17 mouse cellular contexts compared by ENCODE assay signal in the genomic region with DNA sequence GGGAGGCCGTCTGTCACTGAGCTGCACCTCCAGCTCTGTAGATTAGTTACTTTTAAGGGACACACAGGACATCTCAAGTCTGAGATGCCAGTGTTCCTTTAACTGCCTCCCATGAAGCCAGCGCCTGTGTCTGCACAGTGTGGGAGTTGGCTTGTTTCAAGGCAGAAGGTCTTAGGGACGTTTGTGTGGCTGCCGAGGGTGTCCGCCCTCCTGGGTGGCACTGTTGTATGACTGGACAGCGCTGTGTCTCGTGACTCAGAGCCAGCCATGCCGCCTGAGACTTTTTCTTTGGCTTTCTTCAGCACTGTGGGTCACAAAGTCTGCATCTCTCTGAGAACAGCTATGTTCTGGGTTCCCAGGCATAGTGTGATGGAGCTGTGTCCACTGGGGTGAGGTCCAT. TPM values are rescaled to one million over a fixed set of nuclear protein-coding genes. Genes with fewer than 3 reads are reported as not detected.
DNase-seq lines count a peak whose midpoint lies in the region; ATAC-seq and TF ChIP-seq lines count a peak whose summit lies in the region.
"Had no signal": no experiment of that assay in that cellular context is flagged by ENCODE, and none has a peak within 500 bp of the region (broad histone marks: within the 10 kb centered on the region; RNA-seq: fewer than 3 reads in every experiment).

No protein-coding gene starts in this region.

- H3K27me3 ChIP-seq in hindbrain, embryonic 12.5 days, result no peaks in the 10 kb centered on the region
- H3K27me3 ChIP-seq in neural tube, embryonic 15.5 days (replicated peaks), result no peaks in the 10 kb centered on the region
- H3K27me3 ChIP-seq: CH12.LX; liver, embryonic 12.5 days had no signal

- H3K9ac ChIP-seq in hindbrain, embryonic 12.5 days, result no peak overlapping the region
- no peak overlapping the region for H3K9ac ChIP-seq in neural tube, embryonic 15.5 days (replicated peaks)
- H3K9ac ChIP-seq: liver, embryonic 12.5 days had no signal

- no peak overlapping the region for H3K4me2 ChIP-seq in hindbrain, embryonic 12.5 days (replicated peaks)
- no peak overlapping the region for H3K4me2 ChIP-seq in neural tube, embryonic 15.5 days
- H3K4me2 ChIP-seq: liver, embryonic 12.5 days had no signal

- H3K27ac ChIP-seq in layer of hippocampus, adult 2 months, result peak overlapping the region; percentile 63
- no peak overlapping the region for H3K27ac ChIP-seq in hindbrain, embryonic 12.5 days
- peak overlapping the region; percentile 63; the same call in 1 of the 2 replicates for H3K27ac ChIP-seq in neural tube, embryonic 15.5 days (replicated peaks)
- H3K27ac ChIP-seq: liver, embryonic 12.5 days had no signal

- peaks cover 64% of the 10 kb centered on the region for H3K36me3 ChIP-seq in hindbrain, embryonic 12.5 days
- peaks cover 32% of the 10 kb centered on the region for H3K36me3 ChIP-seq in neural tube, embryonic 15.5 days

- no peaks in the 10 kb centered on the region for H3K9me3 ChIP-seq in hindbrain, embryonic 12.5 days (replicated peaks)
- no peaks in the 10 kb centered on the region for H3K9me3 ChIP-seq in neural tube, embryonic 15.5 days (replicated peaks)
- H3K9me3 ChIP-seq: liver, embryonic 12.5 days had no signal

- H3K4me3 ChIP-seq in layer of hippocampus, adult 2 months, result no peak overlapping the region
- H3K4me3 ChIP-seq in hindbrain, embryonic 12.5 days, result no peak overlapping the region
- no peak overlapping the region for H3K4me3 ChIP-seq in neural tube, embryonic 15.5 days (replicated peaks)
- H3K4me3 ChIP-seq: liver, embryonic 12.5 days; myocyte had no signal

- ATAC-seq in hindbrain, embryonic 12.5 days (ENCODE audit: low FRiP score), result 0 out of 2 replicates have a peak, but pooled peaks have one; percentile 19
- ATAC-seq in neural tube, embryonic 15.5 days (ENCODE audit: low FRiP score), result peak; percentile 68
- ATAC-seq: liver, embryonic 12.5 days had no signal

- peaks cover 12% of the 10 kb centered on the region for H3K4me1 ChIP-seq in hindbrain, embryonic 12.5 days
- H3K4me1 ChIP-seq in neural tube, embryonic 15.5 days, result peaks cover 19% of the 10 kb centered on the region
- H3K4me1 ChIP-seq: liver, embryonic 12.5 days had no signal

- no peak for TF ChIP-seq CTCF in layer of hippocampus, adult 2 months (conservative IDR thresholded peaks at IDR 0.05)

- DNase-seq in heart, adult 11 months, result peak; percentile 86
- DNase-seq in heart, adult 8-10 months (ENCODE audit: low spot score), result no peak
- no peak for DNase-seq in layer of hippocampus, adult 2 months (ENCODE audit: low spot score in 2 of 2)
- no peak for DNase-seq in layer of hippocampus, postnatal 14 days (ENCODE audit: low spot score in 2 of 2)
- DNase-seq in urinary bladder, postnatal 4 days (ENCODE audit: low spot score in 2 of 2), result no peak
- DNase-seq: adrenal gland, postnatal 25 days; kidney, postnatal 25 days; lung, postnatal 36 days; right cerebral cortex, adult 18-20 months; thymus, postnatal 25 days had no signal

- 91% methylated on average over 8 of the region's 8 CpGs for WGBS in hindbrain, embryonic 12.5 days
- 80% methylated on average over 8 of the region's 8 CpGs for WGBS in neural tube, embryonic 15.5 days

RNA-seq across cellular contexts. Expression of gene Tex29, which starts 43.1 kb away (rescaled TPM):
- not detected for total RNA-seq in heart, adult 8-10 months (2022)
- total RNA-seq in layer of hippocampus, adult 2 months (2021), result 1 to 10 TPM in 1 of 2 experiments, not detected in 1; 1.2 TPM
- under 1 TPM in 1 of 2 experiments, not detected in 1; 0.86 TPM for total RNA-seq in layer of hippocampus, postnatal 14 days (2021)
- polyA plus RNA-seq in hindbrain, embryonic 12.5 days (2016; fragmentation: Nextera tagmentation; extraction: Ambion mirVana), result 0.27 TPM in 1 of 2 replicates, not detected in the other
- 0.61 and 0.67 TPM in 2 replicates for polyA plus RNA-seq in neural tube, embryonic 15.5 days (2015; fragmentation: Nextera tagmentation; extraction: Ambion mirVana)
- total RNA-seq: adrenal gland, postnatal 25 days; CH12.LX; gastrocnemius, adult 18-20 months; hematopoietic stem cell, adult 5-6 weeks had no signal
- polyA plus RNA-seq: liver, embryonic 12.5 days; myocyte had no signal
